Mouse (Mus musculus): Measurements from ENCODE around the gene Ntf5. TPM values are rescaled to one million over a fixed set of nuclear protein-coding genes. Genes with fewer than 3 reads are reported as not detected.

Gene Ntf5
- 3.0 and 3.2 TPM in 2 replicates for polyA plus RNA-seq (2015; fragmentation: Nextera tagmentation; extraction: Ambion mirVana)

DNA sequence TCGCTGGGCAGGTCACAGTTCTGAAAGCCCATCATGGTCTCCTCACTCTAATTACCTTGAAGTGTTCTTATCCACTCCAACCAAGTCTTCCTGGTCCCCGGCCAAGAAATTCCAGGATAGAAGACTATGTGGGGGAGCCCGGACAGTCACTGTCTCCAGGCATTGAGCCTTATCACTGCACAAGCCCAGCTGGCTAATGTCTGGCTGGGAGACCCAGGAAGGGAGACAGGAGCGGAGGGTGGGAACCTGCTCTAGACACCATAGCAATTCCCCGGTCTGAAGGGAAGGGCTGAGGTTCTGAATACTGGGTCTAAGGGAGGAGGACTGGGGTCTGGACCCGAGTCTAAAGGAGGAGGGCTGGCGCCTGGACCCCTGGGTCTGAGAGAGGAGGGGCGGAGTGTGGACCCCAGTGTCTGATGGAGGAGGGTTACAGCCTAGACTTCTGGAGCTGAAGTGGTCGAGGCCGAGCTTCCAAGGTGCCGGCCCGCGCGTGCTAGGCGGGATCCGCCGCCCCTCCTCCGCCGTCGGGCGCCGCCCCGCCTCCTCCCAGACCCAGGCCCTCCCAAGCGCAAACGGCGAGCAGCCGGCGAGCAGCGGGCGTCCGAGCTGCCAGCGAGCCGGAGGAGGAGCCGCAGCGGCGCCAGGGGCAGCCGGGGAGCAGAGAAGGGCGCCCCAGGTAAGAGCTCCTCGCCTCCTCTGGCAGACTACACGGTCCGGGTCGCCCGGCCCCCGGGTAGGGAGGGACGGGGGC, at the start of gene Ntf5:
TSS of gene Ntf5 (plus strand) at position 583 of the 751 bp plus-strand sequence.
- Histone ChIP-seq H3K9ac (peak within 1 kb of the TSS; percentile 68), H3K27ac (peak within 1 kb of the TSS; percentile 45; the same call in 1 of the 2 replicates), H3K36me3 (no peaks in the 10 kb centered on the region), H3K9me3 (no peaks in the 10 kb centered on the region), H3K4me2 (replicated peaks) (peak within 1 kb of the TSS; percentile 82), H3K4me1 (peaks cover 33% of the 10 kb centered on the region), H3K27me3 (peaks cover 99% of the 10 kb centered on the region), H3K4me3 (peak within 1 kb of the TSS; percentile 58)
- WGBS, result 2% methylated on average over 41 of the region's 45 CpGs
- ATAC-seq (ENCODE audit: low FRiP score, low read depth), result peak; percentile 66

DNA sequence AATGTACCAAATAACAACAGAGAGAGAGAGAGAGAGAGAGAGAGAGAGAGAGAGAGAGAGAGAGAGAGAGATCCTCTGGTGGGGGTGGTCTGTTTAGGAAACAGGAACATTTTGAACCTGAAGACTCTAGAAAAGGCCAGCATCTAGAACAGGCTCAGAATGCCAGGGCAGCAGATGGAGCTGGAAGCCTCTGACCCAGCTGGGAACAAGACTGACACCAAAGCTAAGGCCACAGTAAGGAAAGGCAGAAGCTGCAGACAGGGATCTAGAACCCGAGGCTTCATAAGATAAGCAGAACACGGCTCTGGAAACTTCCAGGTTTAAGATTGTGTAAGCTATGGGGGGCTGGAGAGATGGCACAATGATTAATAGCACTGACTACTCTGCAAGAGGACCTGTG, 49.5 kb upstream of the Ntf5 start:
- no peak overlapping the region for H3K9ac ChIP-seq
- peaks cover 31% of the 10 kb centered on the region for H3K4me1 ChIP-seq
- H3K27me3 ChIP-seq, result peaks cover 83% of the 10 kb centered on the region
- no peak overlapping the region for H3K4me3 ChIP-seq
- WGBS, result 80% methylated on average over 2 of the region's 2 CpGs
- no peak overlapping the region for H3K4me2 ChIP-seq (replicated peaks)
- H3K36me3 ChIP-seq, result no peaks in the 10 kb centered on the region
- no peak overlapping the region for H3K27ac ChIP-seq
- no peaks in the 10 kb centered on the region for H3K9me3 ChIP-seq
- ATAC-seq (ENCODE audit: low FRiP score, low read depth), result no peak

DNA sequence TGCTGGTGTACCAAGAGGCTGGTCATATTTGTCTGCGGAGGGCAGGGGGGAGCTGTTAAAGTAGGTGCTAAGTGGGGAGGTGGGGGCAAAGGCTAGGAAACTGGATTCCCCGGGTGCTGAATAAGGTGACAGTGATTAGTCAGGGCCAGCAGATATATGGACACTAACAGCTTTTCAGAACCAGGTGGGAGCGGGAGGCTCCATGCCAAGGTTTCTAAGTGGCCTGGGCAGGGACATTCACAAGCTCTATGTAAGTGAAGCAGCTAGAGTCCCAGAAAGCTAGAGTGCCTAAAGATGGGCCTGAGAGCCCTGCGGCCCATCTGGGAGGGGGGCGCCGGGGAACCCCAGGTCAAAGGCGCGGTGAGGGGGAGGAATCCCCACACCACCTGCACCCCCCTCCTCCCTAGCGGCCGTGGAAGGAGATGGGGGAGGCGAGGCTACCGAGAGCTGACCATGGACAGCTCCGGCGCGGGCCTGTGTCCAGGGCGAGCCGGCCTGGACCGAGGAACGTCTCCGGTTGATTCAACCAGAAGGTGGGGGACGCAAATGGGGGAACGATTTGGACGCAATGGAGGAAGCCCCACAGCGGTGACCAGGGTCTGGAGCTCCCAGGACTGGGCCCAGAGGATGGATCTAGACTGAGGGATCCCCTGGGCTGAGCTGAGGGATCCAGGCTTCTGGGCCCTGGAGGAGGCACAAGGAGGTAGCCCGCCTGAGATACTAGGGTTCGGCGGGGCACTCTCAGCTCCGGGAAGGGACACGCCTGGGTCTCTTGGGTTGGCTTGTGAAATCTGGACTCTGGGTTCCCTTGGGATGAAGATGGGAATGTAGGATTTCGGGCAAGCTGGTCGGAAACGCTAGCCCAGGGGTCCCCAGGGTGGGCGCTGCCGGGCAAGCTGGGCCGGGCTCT, 47.5 kb upstream of the Ntf5 start:
- no peak overlapping the region for H3K27ac ChIP-seq

DNA sequence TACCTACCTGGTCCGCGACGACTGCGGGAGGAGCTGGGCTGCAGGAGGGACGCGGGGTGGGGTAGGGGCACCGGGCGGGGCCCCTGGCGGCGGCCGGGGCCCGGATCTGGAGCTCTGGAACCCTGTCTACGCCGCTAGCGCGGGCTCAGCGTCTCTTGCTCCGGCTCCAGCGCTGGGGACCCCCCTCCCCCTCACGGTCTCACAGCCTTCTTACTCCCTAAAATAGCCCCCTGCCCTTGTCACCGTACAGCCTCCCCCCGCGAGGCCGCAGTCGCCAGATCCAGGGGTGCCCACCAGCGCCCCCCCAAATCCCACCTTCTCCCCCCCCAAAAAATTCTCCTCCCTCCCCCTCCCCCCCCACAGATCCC, 46.9 kb upstream of the Ntf5 start, which contains the start of gene Ppfia3:
TSS of gene Ppfia3 (minus strand) at position 368 of the 368 bp plus-strand sequence.
- Histone ChIP-seq H3K27ac (no peak within 1 kb of the TSS), H3K4me1 (peaks cover 45% of the 10 kb centered on the region), H3K9ac (peak within 1 kb of the TSS; percentile 78), H3K27me3 (peaks cover 71% of the 10 kb centered on the region), H3K4me3 (peak within 1 kb of the TSS; percentile 68), H3K9me3 (no peaks in the 10 kb centered on the region), H3K36me3 (no peaks in the 10 kb centered on the region), H3K4me2 (replicated peaks) (peak within 1 kb of the TSS; percentile 97)
- 0% methylated on average over 23 of the region's 26 CpGs for WGBS
- ATAC-seq (ENCODE audit: low FRiP score, low read depth), result peak; percentile 26; the same call in 1 of the 2 replicates

More for the DNA sequence above, 47.5 kb upstream of the Ntf5 start:
- 3% methylated on average over 34 of the region's 35 CpGs for WGBS
- Histone ChIP-seq H3K36me3 (no peaks in the 10 kb centered on the region), H3K9ac (peak overlapping the region; percentile 78), H3K4me2 (replicated peaks) (peak overlapping the region; percentile 97), H3K4me3 (peak overlapping the region; percentile 68), H3K27me3 (peaks cover 77% of the 10 kb centered on the region), H3K4me1 (peaks cover 45% of the 10 kb centered on the region), H3K9me3 (no peaks in the 10 kb centered on the region)
- no peak for ATAC-seq (ENCODE audit: low FRiP score, low read depth)

DNA sequence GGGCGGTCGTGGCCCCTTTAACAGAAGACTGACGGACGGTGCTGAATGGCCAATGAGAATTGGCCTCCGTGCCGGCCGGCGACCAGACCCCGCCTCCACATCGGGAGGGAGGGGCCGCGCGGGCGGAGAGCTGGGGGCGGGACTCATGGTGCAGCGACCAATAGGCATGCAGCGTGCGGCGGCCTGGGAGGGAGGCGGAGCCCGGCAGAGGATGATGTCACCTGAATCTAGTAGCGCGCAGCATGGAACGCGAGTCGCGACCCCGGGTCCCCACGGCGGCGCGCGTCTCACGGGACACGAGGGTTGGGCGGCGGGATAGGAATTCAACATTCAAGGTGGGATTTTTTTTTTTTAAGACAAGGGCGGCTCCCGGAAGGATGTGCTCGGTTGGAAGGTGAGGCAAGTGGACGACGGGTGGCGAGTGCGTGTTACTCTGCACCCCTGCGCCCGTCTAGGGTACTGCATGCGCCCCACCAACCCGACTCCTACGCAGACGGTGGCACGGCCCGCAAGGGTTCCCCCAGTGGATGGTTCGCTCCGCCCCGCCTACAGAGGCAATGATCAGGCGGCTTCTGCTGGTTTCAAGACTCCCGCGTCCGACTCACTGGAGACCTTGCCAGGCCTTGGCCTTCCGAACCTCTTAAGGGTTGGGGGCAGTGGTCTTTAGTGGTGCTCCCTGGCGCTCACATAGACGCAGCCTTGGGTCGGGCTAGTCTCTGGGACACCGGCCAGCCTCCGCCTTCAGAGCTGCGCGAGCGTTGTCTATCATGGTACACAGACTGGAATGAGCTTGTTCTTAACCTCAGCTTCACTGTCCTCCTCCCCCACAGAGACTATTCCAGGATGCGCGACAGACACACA, 46.2 kb upstream of the Ntf5 start:
- 1% methylated on average over 67 of the region's 70 CpGs for WGBS
- Histone ChIP-seq H3K27ac (no peak overlapping the region), H3K36me3 (peaks cover 4% of the 10 kb centered on the region), H3K9ac (peak overlapping the region; percentile 78), H3K4me2 (replicated peaks) (peak overlapping the region; percentile 97), H3K4me1 (peaks cover 39% of the 10 kb centered on the region), H3K9me3 (no peaks in the 10 kb centered on the region), H3K27me3 (peaks cover 65% of the 10 kb centered on the region), H3K4me3 (peak overlapping the region; percentile 68)
- peak; percentile 90 for ATAC-seq (ENCODE audit: low FRiP score, low read depth)

DNA sequence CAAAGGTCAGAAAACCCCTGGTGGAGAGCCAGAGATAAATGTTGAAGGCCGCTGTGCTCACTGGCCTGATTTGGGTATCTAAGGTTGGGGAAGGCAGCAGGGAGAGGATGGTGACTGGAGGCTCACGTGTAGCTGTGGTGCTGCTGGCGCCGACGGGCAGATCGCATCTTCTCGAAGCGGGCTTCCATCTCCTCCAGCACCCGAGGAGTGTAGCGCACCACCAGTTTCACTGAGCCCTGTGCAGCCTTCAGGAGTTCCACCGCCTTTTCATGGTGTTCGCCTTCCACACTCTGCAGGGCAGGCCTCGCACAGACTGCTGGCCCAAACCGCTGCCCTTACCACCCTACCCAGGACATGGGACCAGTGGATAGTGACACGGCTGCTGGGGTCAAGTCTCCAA, 45.3 kb upstream of the Ntf5 start:
- Histone ChIP-seq H3K4me1 (peaks cover 37% of the 10 kb centered on the region), H3K9me3 (no peaks in the 10 kb centered on the region), H3K27ac (no peak overlapping the region), H3K4me3 (peak overlapping the region; percentile 68; the same call in 1 of the 2 replicates), H3K9ac (no peak overlapping the region; the same call in 1 of the 2 replicates), H3K36me3 (peaks cover 13% of the 10 kb centered on the region), H3K27me3 (peaks cover 55% of the 10 kb centered on the region), H3K4me2 (replicated peaks) (peak overlapping the region; percentile 97)
- WGBS, result 86% methylated on average over 15 of the region's 15 CpGs
- ATAC-seq (ENCODE audit: low FRiP score, low read depth), result no peak

DNA sequence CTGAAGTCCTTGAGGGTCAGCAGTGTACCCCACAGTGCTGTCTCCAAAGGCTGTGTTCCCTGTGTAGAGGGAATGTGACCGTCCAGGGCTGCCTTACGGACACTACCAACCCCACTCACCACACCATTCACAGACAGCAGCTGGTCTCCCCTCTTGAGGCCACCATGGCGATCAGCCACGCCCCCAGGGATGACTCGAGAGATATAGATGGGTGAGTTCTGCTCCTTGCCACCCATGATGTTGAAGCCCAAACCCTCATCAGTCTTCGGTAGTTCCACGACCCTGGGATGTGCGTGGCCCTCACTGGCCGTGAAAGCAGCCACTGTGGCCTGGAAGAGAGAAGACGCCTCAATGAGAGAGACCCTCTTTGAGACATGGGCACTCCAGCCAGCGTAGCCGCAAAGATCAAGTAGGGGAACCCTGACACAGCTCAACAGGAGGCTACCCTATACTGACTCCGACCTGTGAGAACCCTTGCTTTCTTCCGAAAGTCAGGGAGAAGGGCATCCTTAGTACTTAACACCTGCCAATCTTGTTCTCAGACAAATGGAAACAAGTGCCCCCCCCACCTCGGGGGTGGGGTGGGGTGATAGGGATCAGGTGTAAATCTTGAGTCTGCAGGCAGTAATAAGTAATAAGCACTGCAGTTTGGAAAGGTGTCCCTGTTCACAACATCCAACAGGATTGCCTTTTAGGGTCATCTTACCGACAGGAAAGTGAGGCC, 44.3 kb upstream of the Ntf5 start:
- Histone ChIP-seq H3K9me3 (no peaks in the 10 kb centered on the region), H3K27ac (no peak overlapping the region), H3K36me3 (peaks cover 23% of the 10 kb centered on the region), H3K4me1 (peaks cover 37% of the 10 kb centered on the region), H3K4me3 (peak overlapping the region; percentile 54), H3K9ac (0 out of 2 replicates have a peak overlapping the region, but pooled peaks have one; percentile 65), H3K27me3 (peaks cover 45% of the 10 kb centered on the region), H3K4me2 (replicated peaks) (peak overlapping the region; percentile 91)
- ATAC-seq (ENCODE audit: low FRiP score, low read depth), result no peak
- 70% methylated on average over 16 of the region's 16 CpGs for WGBS

DNA sequence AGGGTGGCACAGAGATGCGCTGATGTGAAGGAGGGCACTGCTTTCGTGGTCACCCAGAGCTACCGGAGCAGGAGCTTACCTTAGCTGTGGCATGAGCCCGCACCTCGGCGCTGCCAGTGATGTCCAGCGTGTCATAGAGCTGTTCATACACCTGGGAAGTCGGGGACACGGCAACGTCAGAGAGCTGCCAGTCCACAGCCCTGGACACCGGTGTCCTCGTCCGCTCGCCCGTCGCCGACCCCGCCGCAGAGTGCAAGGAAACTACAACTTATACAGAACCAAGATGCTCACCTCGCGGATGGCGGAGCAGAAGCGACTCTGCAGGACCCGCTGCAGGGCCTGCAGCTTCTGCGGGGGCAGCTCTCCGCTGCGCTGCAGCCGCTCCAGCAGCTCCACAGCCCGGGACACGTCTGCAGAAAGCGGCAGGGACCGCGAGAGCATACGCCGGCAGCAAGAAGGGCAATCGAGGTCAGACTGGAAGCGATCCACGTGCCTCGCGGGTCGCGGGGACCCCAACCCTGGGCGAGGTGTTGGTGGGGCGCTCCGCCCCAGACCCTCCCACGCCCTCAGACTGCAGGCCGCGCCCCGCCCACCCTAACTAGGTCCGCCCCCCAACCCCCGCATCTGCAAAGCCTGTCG, 43.5 kb upstream of the Ntf5 start:
- Histone ChIP-seq H3K9me3 (no peaks in the 10 kb centered on the region), H3K36me3 (peaks cover 29% of the 10 kb centered on the region), H3K27ac (no peak overlapping the region), H3K4me3 (peak overlapping the region; percentile 54), H3K4me1 (peaks cover 37% of the 10 kb centered on the region), H3K27me3 (peaks cover 38% of the 10 kb centered on the region), H3K4me2 (replicated peaks) (peak overlapping the region; percentile 91), H3K9ac (peak overlapping the region; percentile 65)
- peak; percentile 12 for ATAC-seq (ENCODE audit: low FRiP score, low read depth)
- whole genome bisulfite sequencing, result 8% methylated on average over 52 of the region's 52 CpGs

DNA sequence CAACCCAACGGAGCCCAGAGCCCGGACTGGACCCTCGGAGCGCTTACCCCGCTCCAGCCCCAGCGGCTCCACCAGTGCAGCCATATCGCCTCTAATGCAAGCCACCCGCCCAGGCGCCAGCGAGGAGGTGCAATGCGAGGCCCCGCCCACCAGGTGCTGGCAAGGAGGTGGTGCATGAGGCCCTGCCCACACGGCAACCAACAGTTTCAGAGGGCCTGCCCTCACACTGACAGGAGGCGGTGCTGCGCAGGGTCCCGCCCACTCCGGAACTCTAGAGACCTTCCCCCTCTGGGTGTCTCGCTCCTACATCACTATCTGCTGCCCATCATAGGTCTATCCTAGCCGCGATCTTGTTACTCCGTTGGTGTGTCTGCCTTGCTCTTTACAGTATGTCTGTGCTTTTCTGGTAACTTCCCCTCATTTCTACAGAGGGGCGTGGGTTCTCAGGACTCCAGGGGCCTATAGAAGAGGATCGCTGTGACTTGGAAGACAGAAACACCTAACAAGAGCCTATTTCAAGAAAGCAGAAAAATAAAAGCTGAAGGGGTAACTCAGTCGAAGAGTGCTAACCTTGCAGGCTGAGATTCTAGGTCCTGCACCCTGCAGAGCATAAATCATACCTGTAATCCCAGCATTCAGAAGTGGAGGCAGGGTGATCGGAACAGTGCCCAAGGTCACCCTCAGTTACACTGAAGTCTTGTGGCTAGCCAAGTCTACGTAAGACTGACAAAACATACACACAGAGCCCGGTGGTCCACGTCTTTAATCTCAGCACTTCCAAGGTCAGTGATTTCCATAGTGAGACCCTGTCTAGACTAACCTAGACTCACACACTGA, 42.8 kb upstream of the Ntf5 start, which contains the start of gene Lin7b:
TSS of gene Lin7b (minus strand) at position 109 of the 837 bp plus-strand sequence.
- H3K27ac ChIP-seq, result no peak within 1 kb of the TSS
- H3K4me3 ChIP-seq, result peak within 1 kb of the TSS; percentile 54
- peaks cover 30% of the 10 kb centered on the region for H3K27me3 ChIP-seq
- peak within 1 kb of the TSS; percentile 91 for H3K4me2 ChIP-seq (replicated peaks)
- H3K36me3 ChIP-seq, result peaks cover 35% of the 10 kb centered on the region
- 9% methylated on average over 28 of the region's 28 CpGs for WGBS
- no peaks in the 10 kb centered on the region for H3K9me3 ChIP-seq
- ATAC-seq (ENCODE audit: low FRiP score, low read depth), result peak; percentile 63
- H3K9ac ChIP-seq, result peak within 1 kb of the TSS; percentile 65
- H3K4me1 ChIP-seq, result peaks cover 33% of the 10 kb centered on the region

DNA sequence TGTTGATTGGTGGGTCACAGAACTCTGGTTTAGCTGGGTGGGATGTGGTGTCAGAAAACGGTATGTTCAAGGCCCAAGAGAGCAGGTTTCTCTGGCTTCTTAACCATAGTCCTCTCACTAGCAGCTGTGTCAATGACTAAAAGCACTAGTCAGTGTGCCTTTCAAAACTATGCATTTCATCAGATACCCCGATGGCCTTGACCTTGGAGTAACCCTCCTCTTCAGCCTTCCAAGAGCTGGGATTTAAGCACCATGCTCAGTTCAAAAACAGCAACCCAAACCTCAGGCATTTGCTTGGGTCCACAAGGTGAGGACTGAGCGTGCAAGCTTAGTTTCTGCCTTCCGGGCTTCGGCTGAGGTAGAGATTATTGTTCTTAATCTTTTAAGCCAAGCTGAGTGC, 41.1 kb upstream of the Ntf5 start:
- 86% methylated on average over 5 of the region's 5 CpGs for WGBS

More for the DNA sequence above, 41.1 kb upstream of the Ntf5 start:
- no peak for ATAC-seq (ENCODE audit: low FRiP score, low read depth)
- peaks cover 24% of the 10 kb centered on the region for H3K4me1 ChIP-seq
- H3K27ac ChIP-seq, result no peak overlapping the region
- H3K9ac ChIP-seq, result no peak overlapping the region
- H3K9me3 ChIP-seq, result no peaks in the 10 kb centered on the region
- peaks cover 52% of the 10 kb centered on the region for H3K36me3 ChIP-seq
- H3K27me3 ChIP-seq, result peaks cover 24% of the 10 kb centered on the region
- no peak overlapping the region for H3K4me2 ChIP-seq (replicated peaks)
- no peak overlapping the region for H3K4me3 ChIP-seq

Data from limb, embryonic 13.5 days (tissue).